Mouse (Mus musculus): ENCODE measurements at regions not wholly inside any gene's neighbourhood (a gene's known extent, or its start where the extent isn't known, plus 50 kb on each side); places are given as distances from the start of the nearest gene placed in this dataset.
"Not testable (repeated sequence)": the region's sequence is repeated elsewhere in the genome, so short reads cannot be mapped to it uniquely, and the experiment has no call there.

GRCm38 (mm10) chr17:43139916-43140315, 123.6 kb downstream of the Tnfrsf21 start:
- no peak overlapping the region for H3K9ac ChIP-seq
- H3K27me3 ChIP-seq (replicated peaks): no peaks in the 10 kb centered on the region
- H3K27ac ChIP-seq: no peak overlapping the region
- H3K4me3 ChIP-seq (replicated peaks): no peak overlapping the region
- no peaks in the 10 kb centered on the region for H3K36me3 ChIP-seq
- 58% methylated on average over 7 of the region's 8 CpGs for WGBS
- H3K9me3 ChIP-seq: no peaks in the 10 kb centered on the region
- ATAC-seq (ENCODE audit: insufficient read depth, low FRiP score, low read depth): no peak
- no peak overlapping the region for H3K4me2 ChIP-seq
- no peaks in the 10 kb centered on the region for H3K4me1 ChIP-seq

- H3K27ac ChIP-seq: no peak overlapping the region
- H3K4me3 ChIP-seq (replicated peaks): no peak overlapping the region
- no peaks in the 10 kb centered on the region for H3K4me1 ChIP-seq
- H3K4me2 ChIP-seq: no peak overlapping the region
- 83% methylated on average over 7 of the region's 7 CpGs for WGBS
- H3K9ac ChIP-seq: no peak overlapping the region
- ATAC-seq (ENCODE audit: insufficient read depth, low FRiP score, low read depth): no peak
- H3K9me3 ChIP-seq: no peaks in the 10 kb centered on the region
- no peaks in the 10 kb centered on the region for H3K27me3 ChIP-seq (replicated peaks)
- H3K36me3 ChIP-seq: no peaks in the 10 kb centered on the region
These were observed 125.4 kb downstream of the Tnfrsf21 start for GRCm38 (mm10) chr17:43141740-43142139.

GRCm38 (mm10) chr17:43145749-43146148, 124.4 kb upstream of the Adgrf1 start:
- H3K9me3 ChIP-seq: no peaks in the 10 kb centered on the region
- no peak overlapping the region for H3K27ac ChIP-seq
- no peak overlapping the region for H3K4me2 ChIP-seq
- no peak overlapping the region for H3K9ac ChIP-seq
- ATAC-seq (ENCODE audit: insufficient read depth, low FRiP score, low read depth): no peak
- H3K4me3 ChIP-seq (replicated peaks): no peak overlapping the region
- 53% methylated on average over 1 of the region's 1 CpGs for WGBS
- 0 out of 2 replicates have a peak, but pooled peaks cover 5% of the 10 kb centered on the region for H3K4me1 ChIP-seq
- H3K36me3 ChIP-seq: no peaks in the 10 kb centered on the region
- H3K27me3 ChIP-seq (replicated peaks): no peaks in the 10 kb centered on the region

GRCm38 (mm10) chr17:43147935-43148334, 122.2 kb upstream of the Adgrf1 start:
- H3K9ac ChIP-seq: no peak overlapping the region
- H3K36me3 ChIP-seq: no peaks in the 10 kb centered on the region
- H3K4me3 ChIP-seq (replicated peaks): no peak overlapping the region
- no peaks in the 10 kb centered on the region for H3K27me3 ChIP-seq (replicated peaks)
- WGBS: 7% methylated on average over 3 of the region's 3 CpGs
- ATAC-seq (ENCODE audit: insufficient read depth, low FRiP score, low read depth): no peak
- H3K27ac ChIP-seq: no peak overlapping the region
- no peaks in the 10 kb centered on the region for H3K9me3 ChIP-seq
- 0 out of 2 replicates have a peak, but pooled peaks cover 5% of the 10 kb centered on the region for H3K4me1 ChIP-seq
- H3K4me2 ChIP-seq: no peak overlapping the region

GRCm38 (mm10) chr17:43152620-43153019, 117.5 kb upstream of the Adgrf1 start:
- H3K27ac ChIP-seq: no peak overlapping the region
- H3K4me2 ChIP-seq: no peak overlapping the region
- H3K9me3 ChIP-seq: no peaks in the 10 kb centered on the region
- no peaks in the 10 kb centered on the region for H3K36me3 ChIP-seq
- 76% methylated on average over 3 of the region's 3 CpGs for WGBS
- H3K9ac ChIP-seq: no peak overlapping the region
- H3K4me3 ChIP-seq (replicated peaks): no peak overlapping the region
- no peak for ATAC-seq (ENCODE audit: insufficient read depth, low FRiP score, low read depth)
- peaks cover 5% of the 10 kb centered on the region; the same call in 1 of the 2 replicates for H3K4me1 ChIP-seq
- H3K27me3 ChIP-seq (replicated peaks): no peaks in the 10 kb centered on the region

- H3K9ac ChIP-seq; ATAC-seq (ENCODE audit: insufficient read depth, low FRiP score, low read depth); H3K4me3 ChIP-seq (replicated peaks); H3K36me3 ChIP-seq; H3K27ac ChIP-seq; H3K9me3 ChIP-seq; H3K4me1 ChIP-seq; H3K4me2 ChIP-seq; H3K27me3 ChIP-seq (replicated peaks): not testable (repeated sequence)
- WGBS: 95% methylated on average over 8 of the region's 8 CpGs
These were observed 114.9 kb upstream of the Adgrf1 start for GRCm38 (mm10) chr17:43155271-43155670.

GRCm38 (mm10) chr17:43156116-43156515, 114.0 kb upstream of the Adgrf1 start:
- no peaks in the 10 kb centered on the region for H3K36me3 ChIP-seq
- H3K4me2 ChIP-seq: no peak overlapping the region
- ATAC-seq (ENCODE audit: insufficient read depth, low FRiP score, low read depth): peak; percentile 43; the same call in 1 of the 2 replicates
- WGBS: 41% methylated on average over 5 of the region's 5 CpGs
- no peak overlapping the region for H3K9ac ChIP-seq
- H3K9me3 ChIP-seq: no peaks in the 10 kb centered on the region
- H3K4me1 ChIP-seq: peaks cover 9% of the 10 kb centered on the region
- no peaks in the 10 kb centered on the region for H3K27me3 ChIP-seq (replicated peaks)
- no peak overlapping the region; the same call in 1 of the 2 replicates for H3K27ac ChIP-seq
- H3K4me3 ChIP-seq (replicated peaks): no peak overlapping the region

GRCm38 (mm10) chr17:43157781-43158501, 112.2 kb upstream of the Adgrf1 start:
- peaks cover 9% of the 10 kb centered on the region for H3K4me1 ChIP-seq
- H3K27me3 ChIP-seq (replicated peaks): no peaks in the 10 kb centered on the region
- H3K4me3 ChIP-seq (replicated peaks): no peak overlapping the region
- H3K36me3 ChIP-seq: no peaks in the 10 kb centered on the region
- peak overlapping the region; percentile 41 for H3K4me2 ChIP-seq
- H3K9me3 ChIP-seq: no peaks in the 10 kb centered on the region
- H3K9ac ChIP-seq: no peak overlapping the region
- 31% methylated on average over 15 of the region's 15 CpGs for WGBS
- ATAC-seq (ENCODE audit: insufficient read depth, low FRiP score, low read depth): peak; percentile 84
- H3K27ac ChIP-seq: peak overlapping the region; percentile 68

- H3K4me2 ChIP-seq: peak overlapping the region; percentile 41; the same call in 1 of the 2 replicates
- H3K4me1 ChIP-seq: peaks cover 9% of the 10 kb centered on the region
- 17% methylated on average over 10 of the region's 10 CpGs for WGBS
- no peak overlapping the region for H3K27ac ChIP-seq
- no peaks in the 10 kb centered on the region for H3K36me3 ChIP-seq
- H3K9ac ChIP-seq: no peak overlapping the region
- no peaks in the 10 kb centered on the region for H3K9me3 ChIP-seq
- no peaks in the 10 kb centered on the region for H3K27me3 ChIP-seq (replicated peaks)
- ATAC-seq (ENCODE audit: insufficient read depth, low FRiP score, low read depth): no peak
- H3K4me3 ChIP-seq (replicated peaks): no peak overlapping the region
These were observed 111.4 kb upstream of the Adgrf1 start for GRCm38 (mm10) chr17:43158741-43159140.

- not testable (repeated sequence) for H3K9ac ChIP-seq; H3K4me1 ChIP-seq; ATAC-seq (ENCODE audit: insufficient read depth, low FRiP score, low read depth); H3K4me3 ChIP-seq (replicated peaks); H3K27ac ChIP-seq; H3K36me3 ChIP-seq; H3K4me2 ChIP-seq; H3K9me3 ChIP-seq; H3K27me3 ChIP-seq (replicated peaks)
- WGBS: 71% methylated on average over 10 of the region's 10 CpGs
These were observed 108.8 kb upstream of the Adgrf1 start for GRCm38 (mm10) chr17:43161306-43161705.

GRCm38 (mm10) chr17:43163126-43163525, 107.0 kb upstream of the Adgrf1 start:
- Histone ChIP-seq H3K9ac (no peak overlapping the region), H3K9me3 (no peaks in the 10 kb centered on the region), H3K4me3 (replicated peaks) (no peak overlapping the region), H3K27ac (no peak overlapping the region), H3K36me3 (no peaks in the 10 kb centered on the region), H3K4me2 (no peak overlapping the region), H3K27me3 (replicated peaks) (no peaks in the 10 kb centered on the region), H3K4me1 (peaks cover 5% of the 10 kb centered on the region)
- ATAC-seq (ENCODE audit: insufficient read depth, low FRiP score, low read depth): no peak
- WGBS: 89% methylated on average over 4 of the region's 4 CpGs

- Histone ChIP-seq H3K9ac (no peak overlapping the region), H3K36me3 (no peaks in the 10 kb centered on the region), H3K27me3 (replicated peaks) (no peaks in the 10 kb centered on the region), H3K27ac (no peak overlapping the region), H3K4me1 (no peaks in the 10 kb centered on the region), H3K9me3 (no peaks in the 10 kb centered on the region), H3K4me2 (no peak overlapping the region), H3K4me3 (replicated peaks) (no peak overlapping the region)
- 57% methylated on average over 4 of the region's 4 CpGs for WGBS
- ATAC-seq (ENCODE audit: insufficient read depth, low FRiP score, low read depth): no peak
These were observed 104.0 kb upstream of the Adgrf1 start for GRCm38 (mm10) chr17:43166091-43166490.

- Histone ChIP-seq H3K27me3 (replicated peaks) (no peaks in the 10 kb centered on the region), H3K27ac (no peak overlapping the region), H3K9me3 (no peaks in the 10 kb centered on the region), H3K4me2 (no peak overlapping the region), H3K4me3 (replicated peaks) (no peak overlapping the region), H3K4me1 (no peaks in the 10 kb centered on the region), H3K9ac (no peak overlapping the region), H3K36me3 (no peaks in the 10 kb centered on the region)
- no peak for ATAC-seq (ENCODE audit: insufficient read depth, low FRiP score, low read depth)
- 82% methylated on average over 1 of the region's 1 CpGs for WGBS
These were observed 100.7 kb upstream of the Adgrf1 start for GRCm38 (mm10) chr17:43169435-43169834.
